Mouse (Mus musculus) gastrocnemius, adult 18-20 months (tissue): ENCODE measurements at regions not wholly inside any gene's neighbourhood (a gene's known extent, or its start where the extent isn't known, plus 50 kb on each side); places are given as distances from the start of the nearest gene placed in this dataset.
"Not testable (repeated sequence)": the region's sequence is repeated elsewhere in the genome, so short reads cannot be mapped to it uniquely, and the experiment has no call there.

Experiments used
- DNase-seq: peaks from one replicate; pipeline ENCODE4 v3.0.0; 2021; ENCODE audit warnings: low spot score

GRCm38 (mm10) chr1:107677404-107677803 lies 87.6 kb downstream of the Serpinb8 start:
- DNase-seq: no peak

GRCm38 (mm10) chr1:107696858-107697257 lies 107.1 kb downstream of the Serpinb8 start:
- no peak for DNase-seq

- DNase-seq: no peak
Measured at GRCm38 (mm10) chr1:107706108-107706548, 116.3 kb downstream of the Serpinb8 start.

GRCm38 (mm10) chr1:107708601-107709000 lies 118.8 kb downstream of the Serpinb8 start:
- DNase-seq: no peak

GRCm38 (mm10) chr1:107714869-107715268 lies 125.1 kb downstream of the Serpinb8 start:
- DNase-seq: no peak

- DNase-seq: no peak
Measured at GRCm38 (mm10) chr1:107719304-107719703, 129.5 kb downstream of the Serpinb8 start.

- no peak for DNase-seq
Measured at GRCm38 (mm10) chr1:107728113-107728839, 138.5 kb downstream of the Serpinb8 start.

- DNase-seq: no peak
Measured at GRCm38 (mm10) chr1:107765307-107765706, 175.5 kb downstream of the Serpinb8 start.

GRCm38 (mm10) chr1:107767198-107767947 lies 177.6 kb downstream of the Serpinb8 start:
- DNase-seq: peak; percentile 7

GRCm38 (mm10) chr1:107772967-107773366 lies 183.2 kb downstream of the Serpinb8 start:
- no peak for DNase-seq

- no peak for DNase-seq
Measured at GRCm38 (mm10) chr1:107783079-107783478, 193.3 kb downstream of the Serpinb8 start.

GRCm38 (mm10) chr1:107805823-107806222 lies 216.0 kb downstream of the Serpinb8 start:
- DNase-seq: no peak

- not testable (repeated sequence) for DNase-seq
Measured at GRCm38 (mm10) chr1:107807367-107807766, 217.6 kb downstream of the Serpinb8 start.

- no peak for DNase-seq
Measured at GRCm38 (mm10) chr1:107811136-107811535, 221.3 kb downstream of the Serpinb8 start.

- no peak for DNase-seq
Measured at GRCm38 (mm10) chr1:107811859-107812258, 222.1 kb downstream of the Serpinb8 start.

GRCm38 (mm10) chr1:107837877-107838276 lies 248.1 kb downstream of the Serpinb8 start:
- DNase-seq: no peak

GRCm38 (mm10) chr1:107852386-107852785 lies 262.6 kb downstream of the Serpinb8 start:
- no peak for DNase-seq

GRCm38 (mm10) chr1:107853001-107853400 lies 263.2 kb downstream of the Serpinb8 start:
- no peak for DNase-seq

- no peak for DNase-seq
Measured at GRCm38 (mm10) chr1:107897743-107898437, 308.1 kb downstream of the Serpinb8 start.

GRCm38 (mm10) chr1:107899261-107899660 lies 309.5 kb downstream of the Serpinb8 start:
- DNase-seq: no peak

GRCm38 (mm10) chr1:107900449-107900848 lies 310.6 kb downstream of the Serpinb8 start:
- no peak for DNase-seq

GRCm38 (mm10) chr1:107900913-107901312 lies 311.1 kb downstream of the Serpinb8 start:
- no peak for DNase-seq
